Mouse (Mus musculus): Measurements from ENCODE around the gene Gm10770. TPM values are rescaled to one million over a fixed set of nuclear protein-coding genes. Genes with fewer than 3 reads are reported as not detected.
"Not testable (repeated sequence)": the region's sequence is repeated elsewhere in the genome, so short reads cannot be mapped to it uniquely, and the experiment has no call there.

Gene Gm10770
- total RNA-seq (2014; rRNA removed) (not detected in 2 replicates), polyA plus RNA-seq (2015; fragmentation: Nextera tagmentation; extraction: Ambion mirVana) (not detected in 2 replicates)

DNA sequence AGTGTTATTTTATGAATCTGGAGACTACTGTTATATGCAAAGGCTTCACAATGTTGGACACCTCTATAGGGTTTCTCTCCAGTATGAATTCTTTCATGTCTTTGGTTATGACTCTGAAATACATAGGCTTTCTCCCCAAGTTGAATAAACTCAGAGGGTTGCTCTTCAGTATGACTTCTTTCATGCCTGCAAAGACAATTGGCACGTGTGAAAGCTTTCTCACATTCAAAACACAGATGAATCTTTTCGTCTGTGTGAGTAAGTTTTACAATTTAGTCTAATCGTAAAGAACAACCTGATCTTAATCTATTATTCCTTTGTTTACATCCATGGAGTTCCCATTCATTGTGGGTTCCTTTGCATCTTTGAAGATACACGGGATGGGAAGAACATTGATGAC lies at the start of gene Gm10770:
TSS of gene Gm10770 (minus strand) at position 101 of the 400 bp plus-strand sequence.
- WGBS = 80% methylated on average over 4 of the region's 4 CpGs
- not testable (repeated sequence) for H3K4me2 ChIP-seq (ENCODE audit: low read depth); DNase-seq; H3K27ac ChIP-seq (ENCODE audit: low read depth, low read length); H3K4me1 ChIP-seq (ENCODE audit: insufficient read depth); H3K9me3 ChIP-seq (ENCODE audit: low read length); H3K36me3 ChIP-seq (ENCODE audit: insufficient read depth); H3K9ac ChIP-seq; ATAC-seq; H3K27me3 ChIP-seq (ENCODE audit: insufficient read depth, low read length); H3K4me3 ChIP-seq (ENCODE audit: low read depth, low read length)

DNA sequence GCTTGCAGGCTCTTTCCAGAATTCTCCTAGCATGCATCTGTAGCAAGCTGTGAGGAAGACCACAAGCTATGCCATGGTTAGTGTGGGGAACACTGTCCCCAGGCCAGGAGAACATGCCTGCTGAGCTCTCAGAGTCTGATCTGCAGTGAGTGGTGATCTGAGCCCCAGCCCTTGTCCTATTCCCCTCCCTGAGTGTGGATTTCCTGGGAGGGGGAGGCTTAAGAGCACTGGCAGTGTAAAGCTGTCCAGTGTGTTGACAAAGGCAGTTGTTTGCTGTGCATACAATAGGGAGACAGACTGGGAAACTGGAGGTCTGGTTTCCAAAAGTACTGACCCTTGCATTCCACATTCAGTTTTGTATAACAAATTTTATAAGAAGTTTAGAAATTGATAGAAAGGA lies 43.8 kb upstream of the Gm10770 start:
- H3K27me3 ChIP-seq (ENCODE audit: insufficient read depth, low read length); H3K27ac ChIP-seq (ENCODE audit: low read depth, low read length); H3K9me3 ChIP-seq (ENCODE audit: low read length); H3K9ac ChIP-seq; H3K4me1 ChIP-seq (ENCODE audit: insufficient read depth); ATAC-seq; DNase-seq; H3K36me3 ChIP-seq (ENCODE audit: insufficient read depth); H3K4me2 ChIP-seq (ENCODE audit: low read depth); H3K4me3 ChIP-seq (ENCODE audit: low read depth, low read length): not testable (repeated sequence)

DNA sequence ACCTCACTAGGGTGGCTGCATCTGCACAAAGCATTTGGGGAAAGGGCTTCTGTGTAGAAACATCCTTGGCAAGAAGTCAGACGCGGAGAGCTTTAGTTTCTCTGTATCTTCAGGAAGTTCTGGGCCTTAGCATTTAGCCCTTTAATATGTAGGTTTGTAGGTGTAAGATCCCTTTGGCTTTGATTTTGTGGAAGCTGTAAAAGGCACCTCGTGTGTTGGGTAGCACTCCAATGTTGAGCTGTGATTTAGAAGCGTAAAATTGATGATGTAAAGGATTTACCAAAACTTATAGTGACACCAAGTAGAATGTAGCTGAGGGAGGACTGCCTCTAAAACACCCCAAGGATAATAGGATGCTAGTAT lies 38.9 kb upstream of the Gm10770 start:
- H3K36me3 ChIP-seq (ENCODE audit: insufficient read depth); H3K4me1 ChIP-seq (ENCODE audit: insufficient read depth); H3K27ac ChIP-seq (ENCODE audit: low read depth, low read length); H3K9me3 ChIP-seq (ENCODE audit: low read length); DNase-seq; ATAC-seq; H3K27me3 ChIP-seq (ENCODE audit: insufficient read depth, low read length): not testable (repeated sequence)
- WGBS = 2% methylated on average over 3 of the region's 4 CpGs
- peak overlapping the region; percentile 31 for H3K4me3 ChIP-seq (ENCODE audit: low read depth, low read length)
- H3K4me2 ChIP-seq (ENCODE audit: low read depth) = peak overlapping the region; percentile 51
- H3K9ac ChIP-seq = peak overlapping the region; percentile 47

DNA sequence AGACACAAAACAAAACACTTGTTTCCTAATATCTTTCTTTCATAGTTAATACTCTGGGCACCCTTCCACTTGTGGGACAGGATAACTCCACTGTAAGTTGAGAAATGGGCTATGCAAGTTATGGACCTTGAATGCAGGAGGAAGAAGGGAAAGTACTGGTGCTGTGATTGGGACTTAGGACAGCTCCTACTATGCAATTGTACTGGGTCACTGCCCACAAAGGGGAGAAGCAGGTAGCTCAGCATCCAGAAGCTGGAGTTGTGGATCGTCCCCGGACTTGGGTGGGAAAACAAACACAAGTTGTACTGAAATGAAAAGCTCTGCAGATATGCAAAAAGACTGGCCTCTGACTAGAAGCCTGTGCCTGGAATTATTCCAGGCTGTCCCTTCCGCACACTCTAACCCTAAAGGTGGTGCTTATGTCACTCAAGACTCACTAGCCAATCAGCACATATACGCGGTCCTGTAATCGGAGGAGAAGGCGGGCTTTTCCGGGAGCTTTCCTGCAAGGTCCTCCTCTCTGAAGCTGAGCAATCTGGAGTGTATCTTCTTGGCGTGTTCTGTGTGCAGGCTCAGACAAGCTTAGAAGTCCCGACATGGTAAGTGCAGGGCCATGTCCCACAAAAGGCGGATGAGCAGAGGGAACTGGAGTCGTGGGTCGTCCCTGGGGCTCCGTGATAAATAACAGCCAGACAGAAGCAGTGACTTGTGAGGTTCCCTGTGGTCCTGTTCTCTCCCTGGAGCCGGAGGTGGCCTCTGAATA lies 38.3 kb upstream of the Gm10770 start, which contains the start of gene Zfp937:
TSS of gene Zfp937 (plus strand) at position 474 of the 763 bp plus-strand sequence.
- H3K4me1 ChIP-seq (ENCODE audit: insufficient read depth); H3K27me3 ChIP-seq (ENCODE audit: insufficient read depth, low read length); H3K36me3 ChIP-seq (ENCODE audit: insufficient read depth); H3K27ac ChIP-seq (ENCODE audit: low read depth, low read length); H3K9me3 ChIP-seq (ENCODE audit: low read length): not testable (repeated sequence)
- peak within 1 kb of the TSS; percentile 31 for H3K4me3 ChIP-seq (ENCODE audit: low read depth, low read length)
- H3K9ac ChIP-seq = peak within 1 kb of the TSS; percentile 47
- WGBS = 3% methylated on average over 15 of the region's 15 CpGs
- ATAC-seq (peak; percentile 100), DNase-seq (peak; percentile 44)
- H3K4me2 ChIP-seq (ENCODE audit: low read depth) = peak within 1 kb of the TSS; percentile 51

DNA sequence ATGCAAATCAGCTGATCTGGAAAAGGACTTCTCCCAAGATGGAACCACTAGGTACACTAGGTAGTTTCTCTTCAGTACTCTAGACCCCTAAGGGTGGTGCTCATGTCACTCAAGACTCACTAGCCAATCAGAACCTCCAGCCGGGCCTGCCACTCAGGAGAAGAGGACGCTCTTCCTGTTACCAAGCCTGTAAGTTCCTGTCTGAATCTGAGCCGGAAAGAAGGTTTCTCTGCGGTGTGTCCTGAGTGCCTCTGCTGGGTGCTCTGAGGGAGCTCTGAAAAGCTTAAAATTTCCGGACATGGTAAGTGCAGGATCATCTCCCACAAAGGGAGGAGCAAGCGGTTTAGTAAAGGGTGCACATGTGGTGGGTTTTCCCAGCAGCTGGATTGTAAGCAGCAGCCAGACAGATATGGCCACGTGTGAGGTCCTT lies 2.1 kb upstream of the Gm10770 start, which contains the start of gene Gm14139:
TSS of gene Gm14139 (plus strand) at position 186 of the 430 bp plus-strand sequence.
- WGBS = 86% methylated on average over 7 of the region's 7 CpGs
- H3K36me3 ChIP-seq (ENCODE audit: insufficient read depth); H3K9me3 ChIP-seq (ENCODE audit: low read length); H3K9ac ChIP-seq; H3K4me1 ChIP-seq (ENCODE audit: insufficient read depth); ATAC-seq; H3K4me2 ChIP-seq (ENCODE audit: low read depth); H3K27ac ChIP-seq (ENCODE audit: low read depth, low read length); H3K4me3 ChIP-seq (ENCODE audit: low read depth, low read length); DNase-seq; H3K27me3 ChIP-seq (ENCODE audit: insufficient read depth, low read length): not testable (repeated sequence)

DNA sequence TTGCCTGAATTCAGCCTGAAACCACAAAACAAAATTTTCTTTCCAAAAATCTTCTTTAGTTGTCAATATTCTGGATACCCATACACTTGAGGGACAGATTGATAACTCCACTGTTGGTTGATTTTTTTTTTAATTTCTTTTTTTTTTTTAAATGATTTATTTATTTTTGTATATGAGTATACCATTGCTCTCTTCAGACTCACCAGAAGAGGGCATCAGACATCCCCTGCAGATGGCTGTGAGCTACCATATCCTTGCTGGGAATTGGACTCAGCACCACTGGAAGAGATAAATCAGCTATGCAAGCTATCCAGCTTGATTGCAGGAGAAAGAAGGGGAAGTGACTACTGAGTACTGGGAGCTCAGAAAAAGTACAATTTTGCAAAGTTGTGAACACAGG lies 1.6 kb upstream of the Gm10770 start:
- not testable (repeated sequence) for H3K27ac ChIP-seq (ENCODE audit: low read depth, low read length); DNase-seq; H3K9ac ChIP-seq; H3K9me3 ChIP-seq (ENCODE audit: low read length); H3K4me2 ChIP-seq (ENCODE audit: low read depth); H3K4me1 ChIP-seq (ENCODE audit: insufficient read depth); H3K4me3 ChIP-seq (ENCODE audit: low read depth, low read length); H3K27me3 ChIP-seq (ENCODE audit: insufficient read depth, low read length); H3K36me3 ChIP-seq (ENCODE audit: insufficient read depth); ATAC-seq

DNA sequence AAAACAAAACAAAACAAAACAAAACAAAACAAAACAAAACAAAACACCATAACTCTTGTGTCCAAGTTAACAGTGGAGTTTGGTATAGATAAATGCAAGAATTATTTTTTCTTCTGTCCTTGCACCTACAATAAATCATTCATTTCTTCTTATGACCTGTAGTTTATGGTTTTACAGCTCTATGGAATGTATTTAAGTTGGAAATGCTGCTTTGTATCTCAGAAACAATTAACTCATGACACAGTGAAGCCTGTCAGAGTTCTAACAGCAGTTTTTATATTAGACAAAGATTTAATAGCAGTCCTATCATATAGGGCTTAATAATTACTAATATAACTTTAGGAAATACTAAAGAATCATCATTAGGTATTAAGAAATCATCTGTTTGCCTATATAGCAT lies 5.6 kb downstream of the Gm10770 start:
- DNase-seq (no peak), ATAC-seq (no peak)
- Histone ChIP-seq H3K27ac (ENCODE audit: low read depth, low read length) (no peak overlapping the region), H3K9ac (no peak overlapping the region), H3K4me3 (ENCODE audit: low read depth, low read length) (no peak overlapping the region), H3K9me3 (ENCODE audit: low read length) (peaks cover 5% of the 10 kb centered on the region; the same call in 1 of the 2 replicates), H3K4me1 (ENCODE audit: insufficient read depth) (no peaks in the 10 kb centered on the region), H3K36me3 (ENCODE audit: insufficient read depth) (no peaks in the 10 kb centered on the region), H3K27me3 (ENCODE audit: insufficient read depth, low read length) (no peaks in the 10 kb centered on the region), H3K4me2 (ENCODE audit: low read depth) (no peak overlapping the region)
- no peak for TF ChIP-seq CTCF (IDR thresholded peaks at IDR 0.05; ENCODE audit: low read depth)

Measured in forebrain, postnatal 0 days (tissue).